Mouse (Mus musculus): Measurements from ENCODE around the gene Atp6v0b.

- TF ChIP-seq TCF12 (IDR thresholded peaks at IDR 0.05; ENCODE audit: insufficient read depth, poor library complexity, severe bottlenecking) (no peak), POLR2A (IDR thresholded peaks at IDR 0.05; ENCODE audit: insufficient read length, low read depth) (no peak)
Measured at GRCm38 (mm10) chr4:117858794-117859193, 28.3 kb downstream of the Atp6v0b start.
